Mouse (Mus musculus) heart, postnatal 25 days (tissue): ENCODE results near the gene Prm1. TPM values are rescaled to one million over a fixed set of nuclear protein-coding genes. Genes with fewer than 3 reads are reported as not detected.

Experiments
- DNase-seq: peaks from one replicate; pipeline ENCODE4 v3.0.0; 2022; ENCODE audit warnings: low spot score
- intact Hi-C: fragments of 180-260 bp; cut with DNase I; formaldehyde crosslinking; loops from one replicate; pipeline ENCODE4 v1.15.1; 2025
- total RNA-seq, 2 experiments: library from RNA; stranded (reverse); gene quantifications; 2 replicates each; pipeline ENCODE4 v1.2.3; 2021

Gene Prm1
- total RNA-seq, 2 experiments from 2014 or later = not detected

DNA sequence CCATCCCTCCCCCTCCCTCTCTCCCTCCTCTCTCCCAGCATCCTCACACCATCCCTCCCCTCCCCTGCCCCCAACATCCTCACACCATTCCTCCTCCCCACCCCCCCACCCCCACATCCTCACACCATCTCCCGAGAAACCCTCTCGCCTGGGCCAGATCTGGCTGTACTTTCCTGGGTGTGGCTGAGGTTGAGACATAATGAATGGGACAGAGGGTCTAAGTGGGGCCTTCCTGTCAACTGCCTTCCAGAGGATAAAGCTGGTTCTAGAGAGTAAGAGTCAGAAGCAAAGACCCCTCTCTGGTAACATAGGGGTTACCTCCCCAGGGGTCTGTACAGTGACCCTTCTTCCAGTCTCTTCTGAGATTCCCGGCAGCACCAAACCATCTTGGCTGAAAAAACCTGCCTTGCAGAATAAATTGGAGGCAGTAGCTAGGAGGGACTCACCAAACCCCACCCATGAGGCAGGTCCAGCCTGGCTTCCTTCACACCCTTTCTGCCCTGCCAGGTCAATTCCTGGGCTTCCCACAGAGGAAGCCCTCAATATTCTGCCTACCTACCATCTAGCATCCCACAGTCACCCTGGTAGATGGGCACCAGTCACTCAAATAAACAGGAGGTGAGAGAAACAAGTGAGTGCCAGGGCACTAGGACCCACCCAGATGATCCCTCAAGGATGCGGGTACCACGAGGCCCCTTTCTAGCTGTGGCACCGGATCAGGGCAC, 41.9 kb downstream of the Prm1 start:
- intact Hi-C loops = no loop called here
- no peak for DNase-seq

DNA sequence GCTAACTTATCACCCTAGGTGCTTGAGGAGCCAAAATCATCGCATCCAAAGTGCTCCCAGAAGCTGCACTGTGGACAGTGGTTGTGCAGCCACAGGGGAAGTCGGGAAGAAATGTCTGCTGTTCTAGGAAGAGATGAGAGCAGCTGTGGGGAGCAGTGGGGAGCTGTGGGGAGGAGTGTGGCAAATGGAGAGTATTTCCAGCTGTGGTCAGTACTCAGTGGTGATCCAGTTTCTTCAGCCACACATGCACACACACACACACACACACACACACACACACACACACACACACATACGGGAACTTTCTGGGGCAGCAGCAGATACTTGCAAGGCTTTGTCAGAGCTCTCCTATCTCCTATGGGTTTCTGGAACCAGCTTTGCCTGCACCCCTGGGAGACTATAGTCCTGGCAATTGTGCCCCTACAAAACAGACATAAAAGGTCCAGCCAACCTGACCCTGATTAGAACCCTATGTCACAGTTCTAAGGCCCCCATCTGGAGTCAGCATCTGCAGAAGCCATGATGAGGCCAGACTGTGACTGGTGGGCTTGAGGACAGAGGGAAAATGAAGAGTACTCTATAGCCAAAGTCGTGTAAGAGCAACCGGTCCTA, 43.0 kb downstream of the Prm1 start:
- no peak for DNase-seq
- intact Hi-C loops = no loop called here

DNA sequence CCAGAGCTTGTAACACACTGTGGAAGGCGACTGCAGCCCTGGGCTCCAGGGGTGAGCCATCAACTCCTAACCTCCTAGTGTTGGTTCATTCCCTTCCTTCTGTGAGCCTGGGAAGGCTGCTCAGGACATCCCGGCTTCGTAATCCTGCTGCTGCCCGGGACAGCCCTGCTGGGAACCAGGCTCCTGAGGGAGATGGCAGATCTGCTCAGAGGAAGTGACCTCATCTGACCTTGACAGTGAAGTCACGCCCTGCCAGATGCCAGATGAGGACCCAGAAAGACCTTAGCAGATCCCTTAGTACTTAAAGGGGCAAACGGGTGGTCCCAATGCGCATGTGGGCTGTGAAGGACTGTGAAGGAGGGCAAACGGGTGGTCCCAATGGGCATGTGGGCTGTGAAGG, 44.5 kb downstream of the Prm1 start:
- no peak for DNase-seq
- intact Hi-C loops = no loop called here

DNA sequence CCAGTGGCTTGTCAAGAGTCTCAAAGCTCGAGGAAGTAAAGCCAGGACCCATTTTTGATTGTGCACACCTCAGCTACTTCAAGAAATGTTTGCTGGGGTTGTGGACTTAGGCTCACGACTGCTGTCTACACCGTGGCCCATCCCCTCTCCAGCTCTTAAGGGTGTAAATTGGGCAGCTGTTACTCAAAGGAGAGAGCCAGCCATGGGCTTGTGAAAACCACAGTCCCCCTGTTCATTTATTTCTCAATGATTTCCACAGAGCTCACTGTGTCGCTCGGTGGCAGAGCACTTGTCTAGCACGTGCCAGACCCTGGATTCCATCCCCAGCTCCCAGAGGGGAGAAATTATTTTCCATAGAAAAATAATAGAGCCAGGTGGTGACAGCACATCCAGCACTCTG, 49.5 kb downstream of the Prm1 start:
- no peak for DNase-seq
- intact Hi-C loops = no loop called here

DNA sequence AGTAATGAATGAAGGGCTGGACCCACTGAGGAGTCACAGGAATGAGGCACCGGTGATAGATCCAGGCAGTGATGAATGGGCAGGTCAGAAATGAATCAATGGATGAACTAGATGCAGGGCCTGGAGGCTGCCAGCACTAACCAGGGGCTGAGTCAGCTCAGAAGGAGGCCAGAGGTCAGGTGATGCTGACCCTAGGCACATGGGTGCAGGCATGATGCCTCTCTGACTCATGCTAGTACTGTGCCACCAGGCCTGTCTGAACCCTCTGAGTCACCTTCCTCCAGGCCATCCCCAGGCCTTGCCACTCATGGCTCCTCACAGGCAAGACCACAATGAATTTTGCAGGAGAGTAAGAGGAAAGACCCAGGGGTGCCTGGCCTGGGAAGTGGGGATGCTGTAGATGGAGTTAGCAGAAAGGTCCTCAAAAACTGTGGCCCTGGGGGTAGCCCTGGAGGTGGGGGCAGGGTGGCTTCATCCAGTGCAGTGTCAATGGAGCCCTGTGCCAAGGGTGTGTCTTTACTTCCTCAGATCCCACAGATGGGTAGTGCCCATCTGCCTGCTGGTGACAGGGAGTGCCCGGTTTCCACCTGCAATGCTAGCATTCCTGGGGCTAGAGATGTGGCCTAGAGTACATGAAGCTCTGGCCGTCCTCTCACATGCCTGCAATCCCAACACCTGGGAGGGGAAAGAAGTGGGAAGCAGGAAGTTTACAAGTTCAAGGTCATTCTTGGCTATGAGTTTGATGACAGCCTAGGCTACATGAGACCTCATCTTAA, 50.9 kb downstream of the Prm1 start:
- intact Hi-C loops = no loop called here
- DNase-seq = no peak

DNA sequence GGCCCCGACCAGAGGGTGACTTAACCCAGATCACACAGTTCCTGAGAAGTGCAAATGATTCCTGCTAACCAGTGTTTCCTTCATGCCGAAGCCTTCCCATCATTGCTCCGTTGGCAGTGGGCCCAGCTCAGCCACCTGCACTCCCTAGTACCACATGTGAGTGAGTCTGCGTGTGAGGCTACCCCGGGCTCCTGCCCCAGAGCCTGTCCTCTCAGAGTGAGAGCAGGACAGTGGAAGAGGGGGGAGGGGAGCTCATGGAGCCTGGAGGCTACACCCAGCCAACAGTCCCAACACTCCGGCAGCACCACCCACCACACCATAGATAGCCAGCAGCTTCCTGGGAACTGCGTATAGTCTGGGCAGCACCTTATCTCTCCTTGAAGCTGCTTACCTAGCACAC, 55.8 kb downstream of the Prm1 start:
- intact Hi-C loops = no loop called here
- no peak for DNase-seq

DNA sequence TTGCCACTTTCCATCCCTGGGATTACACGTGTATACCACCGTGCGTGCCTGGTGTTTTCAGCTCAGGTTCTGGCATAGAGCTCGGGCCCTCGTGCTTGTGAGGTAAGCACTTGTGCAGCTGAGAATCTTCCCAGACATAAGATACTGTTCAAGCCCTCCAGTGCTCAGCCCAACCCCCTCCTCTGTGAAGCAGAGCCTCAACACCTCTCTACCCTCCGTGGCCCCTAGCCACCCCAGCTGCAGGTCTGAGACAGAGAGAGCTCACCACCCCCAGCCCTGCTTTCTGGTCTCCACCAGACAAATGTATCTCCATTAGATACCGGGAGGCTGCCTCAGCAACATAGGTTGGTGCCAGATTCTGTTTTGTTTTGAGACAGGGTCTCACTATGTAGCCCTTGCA, 56.4 kb downstream of the Prm1 start:
- DNase-seq = no peak
- intact Hi-C loops = no loop called here

Other genes with a start within 250 kb of the Prm1 start
- under 1 TPM; 0.45 to 0.62 TPM for gene Socs1, start 20.3 kb downstream of the Prm1 start, total RNA-seq
- not detected for gene Tnp2, start 17.2 kb downstream of the Prm1 start, total RNA-seq
- not detected for gene Prm3, start 14.9 kb downstream of the Prm1 start, total RNA-seq
- not detected for gene Prm2, start 9.7 kb downstream of the Prm1 start, total RNA-seq
- gene Gm11172, start 7.1 kb upstream of the Prm1 start, total RNA-seq = not detected
- under 1 TPM; 0.56 to 0.62 TPM for gene Rmi2, start 29.2 kb upstream of the Prm1 start, total RNA-seq